In genomic region chr2:154950601-154951000, GRCm38 (mm10) we compare ENCODE assay signal across 30 mouse cellular contexts. TPM values are rescaled to one million over a fixed set of nuclear protein-coding genes. Genes with fewer than 3 reads are reported as not detected.
DNase-seq lines count a peak whose midpoint lies in the region; ATAC-seq lines count a peak whose summit lies in the region.
"Had no signal": no experiment of that assay in that cellular context is flagged by ENCODE, and none has a peak within 500 bp of the region (broad histone marks: within the 10 kb centered on the region; RNA-seq: fewer than 3 reads in every experiment).

No protein-coding gene starts in this region.

- H3K4me2 ChIP-seq in kidney, embryonic 15.5 days, result no peak overlapping the region
- no peak overlapping the region for H3K4me2 ChIP-seq in embryonic facial prominence, embryonic 12.5 days (replicated peaks)
- 0 out of 2 replicates have a peak overlapping the region, but pooled peaks have one; percentile 8 for H3K4me2 ChIP-seq in limb, embryonic 12.5 days
- H3K4me2 ChIP-seq in forebrain, embryonic 15.5 days (replicated peaks), result no peak overlapping the region
- H3K4me2 ChIP-seq: heart, embryonic 13.5 days; intestine, embryonic 15.5 days; limb, embryonic 15.5 days; midbrain, embryonic 12.5 days had no signal

- 46% methylated on average over 5 of the region's 5 CpGs for WGBS in kidney, embryonic 15.5 days
- 57% methylated on average over 5 of the region's 5 CpGs for WGBS in embryonic facial prominence, embryonic 12.5 days
- WGBS in limb, embryonic 12.5 days, result 41% methylated on average over 5 of the region's 5 CpGs
- 65% methylated on average over 5 of the region's 5 CpGs for WGBS in forebrain, embryonic 15.5 days

- no peak for DNase-seq in kidney, adult 8-10 months
- DNase-seq: adrenal gland, postnatal 36 days; cerebellum, adult 2 months; cerebellum, postnatal 14 days; gastrocnemius, adult 2 months; gastrocnemius, postnatal 36 days; heart, postnatal 10 days; kidney, postnatal 14 days; lung, adult 2 months; lung, postnatal 10 days; retina, postnatal 1 day; right cerebral cortex, postnatal 25 days; spleen, adult 18-20 months; thymus, postnatal 14 days had no signal

- no peaks in the 10 kb centered on the region for H3K27me3 ChIP-seq in kidney, embryonic 15.5 days
- no peaks in the 10 kb centered on the region for H3K27me3 ChIP-seq in embryonic facial prominence, embryonic 12.5 days
- H3K27me3 ChIP-seq in limb, embryonic 12.5 days, result peaks cover 10% of the 10 kb centered on the region
- no peaks in the 10 kb centered on the region for H3K27me3 ChIP-seq in forebrain, embryonic 15.5 days
- H3K27me3 ChIP-seq: midbrain, embryonic 12.5 days had no signal

- ATAC-seq in kidney, embryonic 15.5 days (replicated peaks; ENCODE audit: low FRiP score), result 0 out of 2 replicates have a peak, but pooled peaks have one; percentile 49
- 0 out of 2 replicates have a peak, but pooled peaks have one; percentile 39 for ATAC-seq in common myeloid progenitor, adult 5-6 weeks (replicated peaks; ENCODE audit: low read depth, poor library complexity, severe bottlenecking)
- no peak for ATAC-seq in embryonic facial prominence, embryonic 12.5 days (ENCODE audit: insufficient number of reproducible peaks, insufficient read depth, low FRiP score, low TSS enrichment)
- ATAC-seq in limb, embryonic 12.5 days (ENCODE audit: insufficient number of reproducible peaks, insufficient read depth, low FRiP score, low TSS enrichment, low read depth), result no peak
- no peak for ATAC-seq in forebrain, embryonic 15.5 days (replicated peaks)
- ATAC-seq in cerebellum, adult (ENCODE audit: insufficient number of reproducible peaks, low FRiP score, low TSS enrichment), result no peak
- ATAC-seq: CD4-positive, CD25-positive, alpha-beta regulatory T cell, adult 4 months; forebrain, embryonic 16.5 days; hindbrain, embryonic 16.5 days; intestine, embryonic 15.5 days had no signal

- H3K4me3 ChIP-seq in kidney, embryonic 15.5 days (replicated peaks), result no peak overlapping the region
- H3K4me3 ChIP-seq in embryonic facial prominence, embryonic 12.5 days, result no peak overlapping the region
- no peak overlapping the region for H3K4me3 ChIP-seq in limb, embryonic 12.5 days (replicated peaks)
- H3K4me3 ChIP-seq in forebrain, embryonic 15.5 days, result no peak overlapping the region
- H3K4me3 ChIP-seq: forebrain, embryonic 10.5 days; gastrocnemius, adult 2 months; heart, embryonic 13.5 days; hindbrain, embryonic 10.5 days; intestine, embryonic 15.5 days; limb, embryonic 15.5 days; midbrain, embryonic 12.5 days had no signal

- no peaks in the 10 kb centered on the region for H3K9me3 ChIP-seq in kidney, embryonic 15.5 days (replicated peaks)
- no peaks in the 10 kb centered on the region for H3K9me3 ChIP-seq in embryonic facial prominence, embryonic 12.5 days
- H3K9me3 ChIP-seq in limb, embryonic 12.5 days, result no peaks in the 10 kb centered on the region
- no peaks in the 10 kb centered on the region for H3K9me3 ChIP-seq in forebrain, embryonic 15.5 days
- H3K9me3 ChIP-seq: forebrain, embryonic 10.5 days; heart, embryonic 13.5 days; hindbrain, embryonic 10.5 days; intestine, embryonic 15.5 days; limb, embryonic 15.5 days; midbrain, embryonic 12.5 days had no signal

- no peaks in the 10 kb centered on the region for H3K36me3 ChIP-seq in kidney, embryonic 15.5 days
- H3K36me3 ChIP-seq in embryonic facial prominence, embryonic 12.5 days, result no peaks in the 10 kb centered on the region
- no peaks in the 10 kb centered on the region for H3K36me3 ChIP-seq in limb, embryonic 12.5 days
- H3K36me3 ChIP-seq in forebrain, embryonic 15.5 days, result no peaks in the 10 kb centered on the region
- H3K36me3 ChIP-seq: forebrain, embryonic 10.5 days; heart, embryonic 13.5 days; hindbrain, embryonic 10.5 days; intestine, embryonic 15.5 days; limb, embryonic 15.5 days; midbrain, embryonic 12.5 days had no signal

- no peak overlapping the region for H3K27ac ChIP-seq in kidney, embryonic 15.5 days
- 0 out of 2 replicates have a peak overlapping the region, but pooled peaks have one; percentile 30 for H3K27ac ChIP-seq in embryonic facial prominence, embryonic 12.5 days
- H3K27ac ChIP-seq in limb, embryonic 12.5 days, result no peak overlapping the region
- no peak overlapping the region for H3K27ac ChIP-seq in forebrain, embryonic 15.5 days (replicated peaks)
- H3K27ac ChIP-seq: forebrain, embryonic 10.5 days; gastrocnemius, adult 2 months; heart, embryonic 13.5 days; hindbrain, embryonic 10.5 days; intestine, embryonic 15.5 days; limb, embryonic 15.5 days; liver, embryonic 14.5 days; midbrain, embryonic 12.5 days had no signal

- H3K4me1 ChIP-seq in kidney, embryonic 15.5 days, result peaks cover 13% of the 10 kb centered on the region
- H3K4me1 ChIP-seq in embryonic facial prominence, embryonic 12.5 days, result peaks cover 4% of the 10 kb centered on the region; the same call in 1 of the 2 replicates
- H3K4me1 ChIP-seq in limb, embryonic 12.5 days (replicated peaks), result peaks cover 25% of the 10 kb centered on the region
- no peaks in the 10 kb centered on the region for H3K4me1 ChIP-seq in forebrain, embryonic 15.5 days
- H3K4me1 ChIP-seq: forebrain, embryonic 10.5 days; midbrain, embryonic 12.5 days had no signal

- no peak overlapping the region for H3K9ac ChIP-seq in kidney, embryonic 15.5 days
- H3K9ac ChIP-seq in embryonic facial prominence, embryonic 12.5 days, result no peak overlapping the region
- H3K9ac ChIP-seq in limb, embryonic 12.5 days (replicated peaks), result no peak overlapping the region
- no peak overlapping the region for H3K9ac ChIP-seq in forebrain, embryonic 15.5 days (replicated peaks)
- H3K9ac ChIP-seq: heart, embryonic 13.5 days; intestine, embryonic 15.5 days; limb, embryonic 15.5 days; liver, embryonic 14.5 days; midbrain, embryonic 12.5 days had no signal

RNA-seq across cellular contexts. Expression of gene Eif2s2, which starts 57.9 kb away (rescaled TPM):
- 93.7 and 97.8 TPM in 2 replicates for polyA plus RNA-seq in kidney, embryonic 15.5 days (2015; fragmentation: Nextera tagmentation; extraction: Ambion mirVana)
- 222 and 224 TPM in 2 replicates for total RNA-seq in common myeloid progenitor, adult 5-6 weeks (2017)
- polyA plus RNA-seq in embryonic facial prominence, embryonic 12.5 days (2016; fragmentation: Nextera tagmentation; extraction: Ambion mirVana), result 108 and 117 TPM in 2 replicates
- polyA plus RNA-seq in limb, embryonic 12.5 days (2016; fragmentation: Nextera tagmentation; extraction: Ambion mirVana), result 107 and 113 TPM in 2 replicates
- 69.1 and 70.9 TPM in 2 replicates for polyA plus RNA-seq in forebrain, embryonic 15.5 days (2015; fragmentation: Nextera tagmentation; extraction: Ambion mirVana)

Comparison
In these comparisons a context has a peak if more than half of its experiments do, and no peak if none do; other contexts are left out.
1. ATAC-seq: peak in kidney, embryonic 15.5 days (single experiment) and common myeloid progenitor, adult 5-6 weeks (single experiment); none in embryonic facial prominence, embryonic 12.5 days (single experiment), limb, embryonic 12.5 days (single experiment), forebrain, embryonic 15.5 days (single experiment) and cerebellum, adult (single experiment).